Mouse (Mus musculus): Measurements from ENCODE around the gene Dpep3. TPM values are rescaled to one million over a fixed set of nuclear protein-coding genes. Genes with fewer than 3 reads are reported as not detected.

Gene Dpep3
- total and polyA plus RNA-seq, 2 experiments from 2014 or later: not detected

DNA sequence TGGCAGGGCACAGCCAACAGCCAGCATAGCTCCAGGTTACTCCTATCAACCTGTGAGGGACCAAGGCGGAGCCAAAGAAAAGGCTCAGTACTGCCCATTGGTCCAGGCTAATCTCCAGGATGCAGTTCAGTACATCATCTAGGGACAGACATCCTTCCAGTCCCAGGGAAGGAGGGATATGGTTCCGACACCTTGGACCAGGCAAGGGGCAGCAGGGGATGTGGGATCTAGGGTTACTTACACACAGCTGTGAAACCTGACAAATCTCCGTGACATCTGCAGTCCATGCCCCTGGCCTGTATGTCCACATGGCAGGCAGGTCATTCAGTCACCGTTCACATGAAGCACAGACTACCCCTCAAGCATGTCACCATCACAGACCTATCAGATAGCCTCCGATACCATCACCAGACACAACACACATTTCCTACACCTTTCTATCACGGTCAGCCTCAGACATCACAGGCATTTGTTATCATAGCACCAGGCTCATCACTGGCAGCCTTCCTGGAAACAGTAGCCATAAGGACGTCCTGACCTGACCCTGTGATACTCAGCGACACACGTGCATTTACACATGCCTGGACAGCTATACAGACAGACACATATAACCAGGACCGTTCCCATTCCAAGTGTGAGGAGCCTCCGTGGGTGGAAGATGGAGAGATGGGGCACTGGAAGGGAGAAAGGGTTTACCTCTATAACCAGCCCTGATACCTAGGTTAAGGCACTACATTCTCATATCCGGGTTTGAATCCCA, 14.5 kb downstream of the Dpep3 start:
- DNase-seq (ENCODE audit: low spot score) (no peak), ATAC-seq (ENCODE audit: low FRiP score) (no peak)
- no peaks in the 10 kb centered on the region for H3K9me3 ChIP-seq (ENCODE audit: low read length)
- no peak for TF ChIP-seq CTCF (IDR thresholded peaks at IDR 0.05)
- no peak overlapping the region for H3K27ac ChIP-seq (ENCODE audit: low read depth, low read length)
- H3K9ac ChIP-seq (replicated peaks; ENCODE audit: low read length, poor library complexity, severe bottlenecking): no peak overlapping the region
- 70% methylated on average over 12 of the region's 12 CpGs for WGBS
- H3K4me1 ChIP-seq (ENCODE audit: insufficient read depth, low read length): no peaks in the 10 kb centered on the region
- peak overlapping the region; percentile 51 for H3K4me2 ChIP-seq (ENCODE audit: low read depth, low read length, poor library complexity, severe bottlenecking)
- peaks cover 25% of the 10 kb centered on the region for H3K27me3 ChIP-seq (ENCODE audit: insufficient read depth, low read length)
- no peaks in the 10 kb centered on the region for H3K36me3 ChIP-seq (ENCODE audit: insufficient read depth, low read length)
- peak overlapping the region; percentile 45 for H3K4me3 ChIP-seq (ENCODE audit: low read depth, low read length)

DNA sequence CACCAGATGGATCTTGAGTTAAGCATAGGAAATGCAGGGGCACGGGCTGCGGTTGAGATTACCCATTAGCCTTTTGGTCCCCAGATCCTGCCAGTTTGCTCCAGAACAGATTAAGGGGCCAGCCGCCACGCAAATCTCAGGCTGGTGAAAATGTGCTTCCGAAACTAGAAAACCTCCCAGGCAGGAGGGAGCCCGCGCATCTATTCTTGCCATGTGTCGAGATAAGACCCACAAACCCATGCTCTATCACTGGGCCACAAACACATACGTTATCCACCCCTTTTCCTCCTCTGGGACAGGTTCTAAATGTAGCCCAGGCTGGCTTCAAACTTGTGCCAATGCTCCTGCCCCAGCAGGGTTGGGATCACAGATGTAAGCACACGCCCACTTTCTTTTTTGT, 17.7 kb downstream of the Dpep3 start:
- Histone ChIP-seq H3K9ac (replicated peaks; ENCODE audit: low read length, poor library complexity, severe bottlenecking) (no peak overlapping the region), H3K9me3 (ENCODE audit: low read length) (no peaks in the 10 kb centered on the region), H3K4me2 (ENCODE audit: low read depth, low read length, poor library complexity, severe bottlenecking) (no peak overlapping the region), H3K27me3 (ENCODE audit: insufficient read depth, low read length) (peaks cover 15% of the 10 kb centered on the region), H3K27ac (ENCODE audit: low read depth, low read length) (no peak overlapping the region), H3K36me3 (ENCODE audit: insufficient read depth, low read length) (no peaks in the 10 kb centered on the region), H3K4me1 (ENCODE audit: insufficient read depth, low read length) (no peaks in the 10 kb centered on the region), H3K4me3 (ENCODE audit: low read depth, low read length) (no peak overlapping the region)
- 85% methylated on average over 10 of the region's 10 CpGs for WGBS
- no peak for DNase-seq (ENCODE audit: low spot score)
- no peak for TF ChIP-seq CTCF (IDR thresholded peaks at IDR 0.05)
- no peak for ATAC-seq (ENCODE audit: low FRiP score)

DNA sequence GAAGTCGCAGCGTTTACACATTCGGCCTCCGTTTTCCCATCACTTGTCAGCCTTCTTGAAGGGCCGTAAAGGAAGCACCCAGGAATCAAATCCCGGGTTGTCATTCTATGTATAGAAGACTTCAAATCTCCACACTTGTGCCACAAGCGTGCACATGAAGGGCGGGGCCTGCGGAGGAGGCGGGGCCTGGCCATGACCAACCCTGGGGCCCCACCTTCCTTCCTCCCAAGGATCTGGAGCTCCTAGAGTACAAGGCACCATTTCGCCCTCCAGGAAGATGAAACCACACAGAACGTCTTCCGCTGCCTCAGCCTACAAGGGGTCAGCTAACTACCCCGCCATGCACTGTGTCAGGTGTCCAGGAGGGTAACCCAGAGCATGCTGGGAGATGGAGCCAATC, 18.1 kb downstream of the Dpep3 start:
- 77% methylated on average over 14 of the region's 14 CpGs for WGBS
- no peak for TF ChIP-seq CTCF (IDR thresholded peaks at IDR 0.05)
- Histone ChIP-seq H3K4me1 (ENCODE audit: insufficient read depth, low read length) (no peaks in the 10 kb centered on the region), H3K9ac (replicated peaks; ENCODE audit: low read length, poor library complexity, severe bottlenecking) (no peak overlapping the region), H3K36me3 (ENCODE audit: insufficient read depth, low read length) (no peaks in the 10 kb centered on the region), H3K9me3 (ENCODE audit: low read length) (no peaks in the 10 kb centered on the region), H3K4me3 (ENCODE audit: low read depth, low read length) (no peak overlapping the region), H3K4me2 (ENCODE audit: low read depth, low read length, poor library complexity, severe bottlenecking) (no peak overlapping the region), H3K27me3 (ENCODE audit: insufficient read depth, low read length) (peaks cover 13% of the 10 kb centered on the region; the same call in 1 of the 2 replicates), H3K27ac (ENCODE audit: low read depth, low read length) (no peak overlapping the region)
- DNase-seq (ENCODE audit: low spot score): no peak
- ATAC-seq (ENCODE audit: low FRiP score): no peak

DNA sequence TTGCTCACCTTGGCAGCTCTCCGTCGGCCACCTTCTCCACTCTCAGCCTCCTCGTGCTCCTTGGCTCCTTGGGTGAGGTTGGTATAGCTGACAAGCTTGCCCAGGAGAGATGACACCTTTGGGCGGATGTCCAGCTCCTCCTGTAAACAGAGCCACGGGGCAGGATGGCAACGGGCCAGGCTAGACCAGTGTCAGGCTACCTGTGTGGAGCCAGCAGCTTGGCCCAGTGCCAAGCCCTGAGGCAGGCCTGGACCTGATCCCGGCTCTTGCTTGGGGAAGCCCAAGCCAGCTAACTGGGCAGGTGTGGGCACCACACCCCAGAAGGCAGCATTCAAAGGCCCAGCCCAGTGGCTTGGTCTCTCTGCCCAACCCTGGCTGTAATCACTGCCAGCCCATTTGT, 19.9 kb downstream of the Dpep3 start:
- no peak overlapping the region for H3K27ac ChIP-seq (ENCODE audit: low read depth, low read length)
- DNase-seq (ENCODE audit: low spot score) (peak; percentile 50), ATAC-seq (ENCODE audit: low FRiP score) (no peak; the same call in 1 of the 2 replicates)
- no peak for TF ChIP-seq CTCF (IDR thresholded peaks at IDR 0.05)
- no peaks in the 10 kb centered on the region for H3K36me3 ChIP-seq (ENCODE audit: insufficient read depth, low read length)
- no peaks in the 10 kb centered on the region for H3K9me3 ChIP-seq (ENCODE audit: low read length)
- 78% methylated on average over 7 of the region's 7 CpGs for WGBS
- H3K4me2 ChIP-seq (ENCODE audit: low read depth, low read length, poor library complexity, severe bottlenecking): no peak overlapping the region
- H3K4me1 ChIP-seq (ENCODE audit: insufficient read depth, low read length): no peaks in the 10 kb centered on the region
- H3K4me3 ChIP-seq (ENCODE audit: low read depth, low read length): no peak overlapping the region
- H3K9ac ChIP-seq (replicated peaks; ENCODE audit: low read length, poor library complexity, severe bottlenecking): no peak overlapping the region
- no peaks in the 10 kb centered on the region for H3K27me3 ChIP-seq (ENCODE audit: insufficient read depth, low read length)

DNA sequence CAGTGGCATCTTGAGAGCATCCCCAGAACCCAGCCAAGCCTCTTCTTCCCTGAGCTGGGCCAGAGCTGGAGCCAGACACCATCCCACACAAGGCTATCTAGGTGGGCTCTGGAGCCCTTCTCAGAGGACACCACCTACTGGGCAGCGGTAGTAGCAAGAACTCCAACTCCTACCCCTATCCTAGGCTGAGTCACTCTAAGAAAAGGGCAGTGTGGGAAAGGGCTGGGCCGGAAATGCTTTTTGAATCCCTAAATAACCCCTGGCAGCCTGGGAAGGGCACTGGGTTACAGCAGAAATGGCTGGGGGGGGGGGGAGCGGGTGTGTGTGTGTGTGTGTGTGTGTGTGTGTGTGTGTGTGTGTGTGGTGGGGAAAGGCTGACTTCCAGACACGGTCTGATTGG, 21.4 kb downstream of the Dpep3 start:
- Histone ChIP-seq H3K4me2 (ENCODE audit: low read depth, low read length, poor library complexity, severe bottlenecking) (no peak overlapping the region), H3K9me3 (ENCODE audit: low read length) (no peaks in the 10 kb centered on the region), H3K27me3 (ENCODE audit: insufficient read depth, low read length) (no peaks in the 10 kb centered on the region), H3K4me1 (ENCODE audit: insufficient read depth, low read length) (no peaks in the 10 kb centered on the region), H3K27ac (ENCODE audit: low read depth, low read length) (no peak overlapping the region), H3K9ac (replicated peaks; ENCODE audit: low read length, poor library complexity, severe bottlenecking) (no peak overlapping the region), H3K36me3 (ENCODE audit: insufficient read depth, low read length) (no peaks in the 10 kb centered on the region), H3K4me3 (ENCODE audit: low read depth, low read length) (no peak overlapping the region)
- 79% methylated on average over 3 of the region's 4 CpGs for WGBS
- DNase-seq (ENCODE audit: low spot score) (no peak), ATAC-seq (ENCODE audit: low FRiP score) (no peak)
- peak; percentile 21; the same call in 1 of the 2 replicates for TF ChIP-seq CTCF (IDR thresholded peaks at IDR 0.05)

DNA sequence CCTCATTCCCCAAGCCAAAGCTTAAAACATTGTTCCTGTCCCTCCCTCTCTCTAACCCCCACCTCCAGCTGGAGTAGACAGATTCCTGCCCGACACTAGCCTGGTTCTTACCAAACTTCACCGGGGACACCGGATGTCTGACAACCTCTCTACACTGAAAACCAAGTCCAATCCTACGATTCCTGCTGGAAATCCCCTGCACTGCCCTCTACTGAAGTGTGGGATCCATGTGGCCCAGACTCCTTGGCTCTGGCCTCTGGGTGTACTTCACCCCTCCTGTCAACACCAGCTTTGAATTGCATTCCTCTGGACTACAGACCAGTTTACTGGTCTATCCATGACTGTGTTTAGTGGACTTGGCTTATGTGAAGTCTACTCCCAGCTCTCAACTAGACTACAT, 22.7 kb downstream of the Dpep3 start:
- Histone ChIP-seq H3K9ac (replicated peaks; ENCODE audit: low read length, poor library complexity, severe bottlenecking) (no peak overlapping the region), H3K36me3 (ENCODE audit: insufficient read depth, low read length) (no peaks in the 10 kb centered on the region), H3K27me3 (ENCODE audit: insufficient read depth, low read length) (no peaks in the 10 kb centered on the region), H3K4me3 (ENCODE audit: low read depth, low read length) (no peak overlapping the region), H3K4me1 (ENCODE audit: insufficient read depth, low read length) (no peaks in the 10 kb centered on the region), H3K4me2 (ENCODE audit: low read depth, low read length, poor library complexity, severe bottlenecking) (no peak overlapping the region), H3K9me3 (ENCODE audit: low read length) (no peaks in the 10 kb centered on the region), H3K27ac (ENCODE audit: low read depth, low read length) (no peak overlapping the region)
- WGBS: 88% methylated on average over 4 of the region's 4 CpGs
- no peak for TF ChIP-seq CTCF (IDR thresholded peaks at IDR 0.05)
- ATAC-seq (ENCODE audit: low FRiP score): no peak
- DNase-seq (ENCODE audit: low spot score): no peak

All from midbrain, postnatal 0 days (tissue).